In genomic region chr2:138321041-138321481, GRCm38 (mm10) we compare ENCODE assay signal across 33 mouse cellular contexts.
DNase-seq lines count a peak whose midpoint lies in the region; ATAC-seq lines count a peak whose summit lies in the region.
"Had no signal": no experiment of that assay in that cellular context is flagged by ENCODE, and none has a peak within 500 bp of the region (broad histone marks: within the 10 kb centered on the region; RNA-seq: fewer than 3 reads in every experiment).

No protein-coding gene starts in this region.

- H3K4me1 ChIP-seq in embryonic facial prominence, embryonic 11.5 days (ENCODE audit: control insufficient read depth, insufficient read depth, low read length): no peaks in the 10 kb centered on the region
- no peaks in the 10 kb centered on the region for H3K4me1 ChIP-seq in embryonic facial prominence, embryonic 10.5 days
- H3K4me1 ChIP-seq in embryonic facial prominence, embryonic 13.5 days: no peaks in the 10 kb centered on the region
- H3K4me1 ChIP-seq: forebrain, embryonic 12.5 days; hindbrain, embryonic 10.5 days; kidney, embryonic 15.5 days; liver, embryonic 12.5 days; neural tube, embryonic 13.5 days had no signal

- H3K27ac ChIP-seq in embryonic facial prominence, embryonic 11.5 days (replicated peaks; ENCODE audit: low read depth, low read length): no peak overlapping the region
- no peak overlapping the region for H3K27ac ChIP-seq in embryonic facial prominence, embryonic 10.5 days (replicated peaks)
- no peak overlapping the region for H3K27ac ChIP-seq in embryonic facial prominence, embryonic 13.5 days
- H3K27ac ChIP-seq: forebrain, embryonic 12.5 days; hindbrain, embryonic 10.5 days; kidney, embryonic 15.5 days; liver, embryonic 12.5 days; neural tube, embryonic 13.5 days had no signal

- H3K4me3 ChIP-seq in embryonic facial prominence, embryonic 11.5 days (ENCODE audit: low read depth, low read length): no peak overlapping the region
- no peak overlapping the region for H3K4me3 ChIP-seq in embryonic facial prominence, embryonic 10.5 days
- H3K4me3 ChIP-seq in embryonic facial prominence, embryonic 13.5 days: no peak overlapping the region
- H3K4me3 ChIP-seq: erythroblast, embryonic 14.5 days; forebrain, embryonic 12.5 days; hindbrain, embryonic 10.5 days; kidney, embryonic 15.5 days; liver, embryonic 12.5 days; neural tube, embryonic 13.5 days had no signal

- no peak overlapping the region for H3K4me2 ChIP-seq in embryonic facial prominence, embryonic 11.5 days (ENCODE audit: low read depth, low read length)
- H3K4me2 ChIP-seq in embryonic facial prominence, embryonic 13.5 days: no peak overlapping the region
- H3K4me2 ChIP-seq: forebrain, embryonic 12.5 days; heart, embryonic 11.5 days; kidney, embryonic 15.5 days; liver, embryonic 12.5 days; midbrain, embryonic 11.5 days; neural tube, embryonic 13.5 days had no signal

- peak; percentile 14 for DNase-seq in embryonic facial prominence, embryonic 11.5 days (ENCODE audit: low spot score)
- no peak for DNase-seq in embryonic facial prominence, embryonic 10.5 days (ENCODE audit: low spot score)
- DNase-seq in urinary bladder, postnatal 14 days (ENCODE audit: low spot score): peak; percentile 71
- DNase-seq in adrenal gland, postnatal 14 days: no peak
- no peak for DNase-seq in right cerebral cortex, postnatal 36 days (ENCODE audit: low spot score in 2 of 2)
- DNase-seq in left cerebral cortex, adult 18-20 months (ENCODE audit: low spot score in 2 of 2): no peak
- DNase-seq: adrenal gland, adult 2 months; cerebellum, adult 2 months; cerebellum, postnatal 14 days; gastrocnemius, postnatal 25 days; heart, adult 18-20 months; kidney, adult 18-20 months; kidney, postnatal 25 days; left cerebral cortex, postnatal 4 days; liver, postnatal 0 days; lung, postnatal 36 days; retina, postnatal 1 day; right cerebral cortex, postnatal 25 days; spleen, adult 18-20 months had no signal

- no peak for ATAC-seq in embryonic facial prominence, embryonic 11.5 days (replicated peaks; ENCODE audit: insufficient number of reproducible peaks, low FRiP score, low TSS enrichment, low read depth)
- ATAC-seq in embryonic facial prominence, embryonic 13.5 days (ENCODE audit: insufficient number of reproducible peaks, insufficient read depth, low FRiP score, low TSS enrichment, low read depth): peak; percentile 20; the same call in 1 of the 2 replicates
- ATAC-seq in hematopoietic stem cell, adult 5-6 weeks (replicated peaks in 1 of 2; ENCODE audit: insufficient read depth in 1 of 2, low FRiP score in 2 of 2, low TSS enrichment in 1 of 2, low read depth in 1 of 2, poor library complexity in 2 of 2, severe bottlenecking in 2 of 2): peak; percentile 27 to 43; a peak in 2 of 4 replicates
- ATAC-seq: activated CD4-positive, CD25-positive, alpha-beta regulatory T cell, adult 4 months; hindbrain, embryonic 16.5 days; liver, embryonic 12.5 days; liver, postnatal 0 days; midbrain, embryonic 16.5 days had no signal

- no peaks in the 10 kb centered on the region for H3K9me3 ChIP-seq in embryonic facial prominence, embryonic 11.5 days (replicated peaks; ENCODE audit: control insufficient read depth, low read length)
- no peaks in the 10 kb centered on the region for H3K9me3 ChIP-seq in embryonic facial prominence, embryonic 10.5 days
- H3K9me3 ChIP-seq in embryonic facial prominence, embryonic 13.5 days: no peaks in the 10 kb centered on the region
- H3K9me3 ChIP-seq: forebrain, embryonic 12.5 days; hindbrain, embryonic 10.5 days; kidney, embryonic 15.5 days; liver, embryonic 12.5 days; neural tube, embryonic 13.5 days had no signal

- 78% methylated on average over 4 of the region's 4 CpGs for WGBS in embryonic facial prominence, embryonic 11.5 days
- WGBS in embryonic facial prominence, embryonic 10.5 days: 84% methylated on average over 4 of the region's 4 CpGs
- WGBS in embryonic facial prominence, embryonic 13.5 days: 61% methylated on average over 4 of the region's 4 CpGs

- H3K36me3 ChIP-seq in embryonic facial prominence, embryonic 11.5 days (replicated peaks; ENCODE audit: control insufficient read depth, insufficient read depth, low read depth, low read length): no peaks in the 10 kb centered on the region
- H3K36me3 ChIP-seq in embryonic facial prominence, embryonic 10.5 days (replicated peaks): no peaks in the 10 kb centered on the region
- H3K36me3 ChIP-seq in embryonic facial prominence, embryonic 13.5 days: no peaks in the 10 kb centered on the region
- H3K36me3 ChIP-seq: forebrain, embryonic 12.5 days; hindbrain, embryonic 10.5 days; kidney, embryonic 15.5 days; liver, embryonic 12.5 days; neural tube, embryonic 13.5 days had no signal

- no peak overlapping the region for H3K9ac ChIP-seq in embryonic facial prominence, embryonic 11.5 days (replicated peaks; ENCODE audit: low read length)
- no peak overlapping the region for H3K9ac ChIP-seq in embryonic facial prominence, embryonic 13.5 days
- H3K9ac ChIP-seq: forebrain, embryonic 12.5 days; kidney, embryonic 15.5 days; liver, embryonic 12.5 days; liver, postnatal 0 days; neural tube, embryonic 13.5 days had no signal

- no peaks in the 10 kb centered on the region for H3K27me3 ChIP-seq in embryonic facial prominence, embryonic 11.5 days (ENCODE audit: control insufficient read depth, insufficient read depth, low read length)
- H3K27me3 ChIP-seq in embryonic facial prominence, embryonic 10.5 days (replicated peaks; ENCODE audit: low read depth, poor library complexity, severe bottlenecking): no peaks in the 10 kb centered on the region
- no peaks in the 10 kb centered on the region for H3K27me3 ChIP-seq in embryonic facial prominence, embryonic 13.5 days
- H3K27me3 ChIP-seq: CH12.LX; forebrain, embryonic 12.5 days; kidney, embryonic 15.5 days; liver, embryonic 12.5 days; neural tube, embryonic 13.5 days had no signal

Comparison
In these comparisons a context has a peak if more than half of its experiments do, and no peak if none do; other contexts are left out.
1. DNase-seq: peak in embryonic facial prominence, embryonic 11.5 days (single experiment) and urinary bladder, postnatal 14 days (single experiment); none in embryonic facial prominence, embryonic 10.5 days (single experiment), adrenal gland, postnatal 14 days (single experiment), right cerebral cortex, postnatal 36 days (0 of 2) and left cerebral cortex, adult 18-20 months (0 of 2).